Mouse (Mus musculus) cerebellum, adult 9-10 months (tissue): ENCODE results near the gene Gtpbp2.

Experiments
- DNase-seq: peaks from one replicate; pipeline ENCODE4 v3.0.0; 2022

Gene Gtpbp2

GRCm38 (mm10) chr17:46160686-46161085 lies at the start of gene Gtpbp2:
Gene Gtpbp2 (plus strand): TSS chr17:46161032.
- peak; percentile 100 for DNase-seq

- DNase-seq: no peak
These were observed 45.3 kb upstream of the Gtpbp2 start for GRCm38 (mm10) chr17:46115489-46115888.

GRCm38 (mm10) chr17:46116138-46116537 lies 44.7 kb upstream of the Gtpbp2 start:
- no peak for DNase-seq

- no peak for DNase-seq
These were observed 44.0 kb upstream of the Gtpbp2 start for GRCm38 (mm10) chr17:46116881-46117280.

- DNase-seq: no peak
These were observed 43.0 kb upstream of the Gtpbp2 start for GRCm38 (mm10) chr17:46117623-46118422.

- no peak for DNase-seq
These were observed 42.4 kb upstream of the Gtpbp2 start for GRCm38 (mm10) chr17:46118423-46118850.

GRCm38 (mm10) chr17:46119641-46120040 lies 41.2 kb upstream of the Gtpbp2 start:
- DNase-seq: no peak

- no peak for DNase-seq
These were observed 38.0 kb upstream of the Gtpbp2 start for GRCm38 (mm10) chr17:46122791-46123190.

GRCm38 (mm10) chr17:46123285-46123684 lies 37.5 kb upstream of the Gtpbp2 start:
- DNase-seq: no peak

- DNase-seq: no peak
These were observed 36.7 kb upstream of the Gtpbp2 start for GRCm38 (mm10) chr17:46123953-46124700.

- DNase-seq: no peak
These were observed 34.2 kb upstream of the Gtpbp2 start for GRCm38 (mm10) chr17:46126608-46127007.

- no peak for DNase-seq
These were observed 32.9 kb upstream of the Gtpbp2 start for GRCm38 (mm10) chr17:46127814-46128493.

GRCm38 (mm10) chr17:46129741-46130498 lies 30.9 kb upstream of the Gtpbp2 start:
- DNase-seq: no peak

GRCm38 (mm10) chr17:46132058-46132718 lies 28.6 kb upstream of the Gtpbp2 start:
- peak; percentile 75 for DNase-seq

GRCm38 (mm10) chr17:46132862-46133261 lies 28.0 kb upstream of the Gtpbp2 start:
- DNase-seq: no peak

- DNase-seq: no peak
These were observed 22.1 kb upstream of the Gtpbp2 start for GRCm38 (mm10) chr17:46138563-46139236.

GRCm38 (mm10) chr17:46139872-46140271 lies 21.0 kb upstream of the Gtpbp2 start:
- DNase-seq: no peak

GRCm38 (mm10) chr17:46143578-46144423 lies 17.0 kb upstream of the Gtpbp2 start, which contains the start of gene Rsph9:
Gene Rsph9 (minus strand): TSS chr17:46144216.
- no peak for DNase-seq

- DNase-seq: peak; percentile 87
These were observed 7.7 kb upstream of the Gtpbp2 start, which contains the start of gene Mad2l1bp for GRCm38 (mm10) chr17:46152847-46153782. Gene Mad2l1bp (minus strand): TSS chr17:46153553.
